Mouse (Mus musculus): Measurements from ENCODE around the gene Cers1.

GRCm38 (mm10) chr8:70352000-70352384 lies 36.4 kb downstream of the Cers1 start:
- TF ChIP-seq CTCF (IDR thresholded peaks at IDR 0.05; ENCODE audit: low read depth) (no peak), EP300 (optimal IDR thresholded peaks at IDR 0.05) (no peak)

Data from stomach, postnatal 0 days (tissue).